Comparison of ENCODE assay signal across 20 mouse cellular contexts in the genomic region with DNA sequence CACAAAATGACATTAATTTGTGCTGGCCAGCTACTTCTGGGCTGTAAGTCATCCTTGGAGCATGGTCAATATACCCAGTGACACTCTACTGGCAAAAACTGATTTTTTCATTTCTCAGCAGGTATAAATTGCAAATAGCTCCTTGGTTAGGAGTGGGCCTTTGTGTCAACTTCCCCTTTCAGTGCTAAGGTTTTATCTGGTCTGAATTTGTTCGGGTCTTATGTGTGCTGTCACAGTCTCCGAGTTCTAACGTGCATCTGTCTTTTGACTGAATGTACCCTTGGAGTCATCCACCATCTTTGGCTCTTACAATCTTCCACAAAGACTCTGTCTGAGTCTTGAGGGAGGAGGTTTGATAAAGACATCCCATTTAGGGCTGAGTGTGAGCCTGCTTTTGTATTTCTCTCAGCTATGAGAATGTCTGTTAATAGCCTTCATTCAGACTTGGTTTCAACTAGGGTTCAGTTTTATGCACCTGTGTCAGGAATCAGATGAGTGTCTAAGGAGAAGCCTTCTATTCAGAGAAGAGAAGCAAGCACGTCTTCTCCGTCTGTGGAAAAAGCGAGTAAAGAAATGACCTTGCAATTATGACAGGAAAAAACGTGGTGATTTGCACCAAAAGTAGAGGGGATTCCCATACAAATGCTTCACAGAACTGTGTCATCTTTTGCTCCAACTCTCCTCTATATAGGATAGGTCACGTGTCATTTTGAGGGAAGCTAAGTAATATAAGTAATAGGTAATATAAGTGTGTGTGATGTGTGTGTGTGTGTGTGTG.
"Had no signal": no experiment of that assay in that cellular context is flagged by ENCODE, and none has a peak within 500 bp of the region (broad histone marks: within the 10 kb centered on the region; RNA-seq: fewer than 3 reads in every experiment).

No protein-coding gene starts in this region.

- DNase-seq: liver, postnatal 0 days; lung, adult 2 months; lung, postnatal 14 days; lung, postnatal 36 days; midbrain, embryonic 14.5 days; right cerebral cortex, postnatal 14 days; thymus, adult 2 months; thymus, postnatal 25 days; thymus, postnatal 4 days had no signal

- ATAC-seq: liver, postnatal 0 days; lung, postnatal 0 days; midbrain, embryonic 16.5 days had no signal

- H3K9ac ChIP-seq: liver, postnatal 0 days; lung, embryonic 15.5 days; midbrain, embryonic 12.5 days; neural tube, embryonic 13.5 days; neural tube, embryonic 15.5 days; stomach, embryonic 15.5 days had no signal

- H3K27me3 ChIP-seq: lung, embryonic 15.5 days; midbrain, embryonic 12.5 days; neural tube, embryonic 13.5 days; neural tube, embryonic 15.5 days; stomach, embryonic 15.5 days had no signal

- H3K36me3 ChIP-seq: lung, embryonic 15.5 days; midbrain, embryonic 10.5 days; midbrain, embryonic 12.5 days; neural tube, embryonic 13.5 days; neural tube, embryonic 15.5 days; stomach, embryonic 15.5 days had no signal

- H3K4me3 ChIP-seq: lung, embryonic 15.5 days; midbrain, embryonic 10.5 days; midbrain, embryonic 12.5 days; myocyte; neural tube, embryonic 13.5 days; neural tube, embryonic 15.5 days; stomach, embryonic 15.5 days had no signal

- H3K27ac ChIP-seq: lung, embryonic 15.5 days; macrophage; midbrain, embryonic 10.5 days; midbrain, embryonic 12.5 days; neural tube, embryonic 13.5 days; neural tube, embryonic 15.5 days; stomach, embryonic 15.5 days; stomach, postnatal 0 days had no signal

- H3K4me1 ChIP-seq: midbrain, embryonic 10.5 days; midbrain, embryonic 12.5 days; stomach, embryonic 15.5 days had no signal

- H3K4me2 ChIP-seq: lung, embryonic 15.5 days; midbrain, embryonic 12.5 days; neural tube, embryonic 13.5 days; neural tube, embryonic 15.5 days; stomach, embryonic 15.5 days had no signal

- H3K9me3 ChIP-seq: lung, embryonic 15.5 days; midbrain, embryonic 10.5 days; midbrain, embryonic 12.5 days; neural tube, embryonic 13.5 days; neural tube, embryonic 15.5 days; stomach, embryonic 15.5 days had no signal
